Mouse (Mus musculus): ENCODE results near the gene Defa35. TPM values are rescaled to one million over a fixed set of nuclear protein-coding genes. Genes with fewer than 3 reads are reported as not detected.

Defa35 gene
- not detected for polyA plus RNA-seq (2014; fragmentation: Illumina TruSeq; extraction: RNeasy Lipid Tissue Mini Kit (QIAGEN cat#74804); ENCODE audit: low read depth, low replicate concordance)

DNA sequence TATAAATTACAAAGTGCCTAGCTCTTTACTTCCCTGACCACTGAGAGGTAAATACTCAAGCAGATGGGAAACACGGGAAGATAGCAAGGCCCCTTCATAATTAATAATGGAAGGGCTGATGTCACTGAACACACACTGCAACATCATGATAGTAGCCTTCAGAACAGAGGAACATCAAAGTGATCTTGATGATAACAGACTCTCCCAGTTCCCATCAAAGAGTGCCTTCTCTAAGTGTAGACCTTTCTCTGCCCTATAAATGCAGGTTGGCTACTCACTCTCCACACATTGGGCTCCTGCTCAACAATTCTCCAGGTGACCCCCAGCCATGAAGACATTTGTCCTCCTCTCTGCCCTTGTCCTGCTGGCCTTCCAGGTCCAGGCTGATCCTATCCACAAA is at the start of gene Defa35:
TSS of gene Defa35 (plus strand) at position 301 of the 400 bp plus-strand sequence.

DNA sequence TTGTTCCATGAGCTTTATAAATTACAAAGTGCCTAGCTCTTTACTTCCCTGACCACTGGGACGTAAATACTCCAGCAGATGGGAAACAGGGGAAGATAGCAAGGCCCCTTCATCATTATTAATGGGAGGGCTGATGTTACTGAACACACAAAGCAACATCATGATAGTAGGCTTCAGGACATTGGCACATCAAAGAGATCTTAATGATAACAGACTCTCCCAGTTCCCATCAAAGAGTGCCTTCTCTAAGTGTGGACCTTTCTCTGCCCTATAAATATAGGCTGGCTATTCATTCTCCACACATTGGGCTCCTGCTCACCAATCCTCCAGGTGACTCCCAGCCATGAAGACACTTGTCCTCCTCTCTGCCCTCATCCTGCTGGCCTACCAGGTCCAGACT is 39.6 kb upstream of the Defa35 start, which contains the start of gene Defa21:
TSS of gene Defa21 (plus strand) at position 301 of the 400 bp plus-strand sequence.

DNA sequence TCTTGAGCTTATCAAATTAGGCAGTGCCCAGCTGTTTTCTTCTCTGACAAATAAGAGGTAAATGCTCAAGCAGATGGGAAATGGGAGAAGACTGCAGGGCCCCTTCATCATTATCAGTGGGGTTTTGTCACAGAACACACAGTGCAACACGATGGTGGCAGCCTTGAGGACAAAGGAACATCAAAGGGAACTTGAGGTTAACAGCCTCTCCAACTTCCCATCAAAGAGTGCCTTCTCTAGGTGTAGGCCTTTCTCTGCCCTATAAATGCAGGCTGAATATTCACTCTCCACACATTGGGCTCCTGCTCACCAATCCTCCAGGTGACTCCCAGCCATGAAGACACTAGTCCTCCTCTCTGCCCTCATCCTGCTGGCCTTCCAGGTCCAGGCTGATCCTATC is 10.1 kb upstream of the Defa35 start, which contains the start of gene Defa23:
TSS of gene Defa23 (plus strand) at position 301 of the 400 bp plus-strand sequence.

DNA sequence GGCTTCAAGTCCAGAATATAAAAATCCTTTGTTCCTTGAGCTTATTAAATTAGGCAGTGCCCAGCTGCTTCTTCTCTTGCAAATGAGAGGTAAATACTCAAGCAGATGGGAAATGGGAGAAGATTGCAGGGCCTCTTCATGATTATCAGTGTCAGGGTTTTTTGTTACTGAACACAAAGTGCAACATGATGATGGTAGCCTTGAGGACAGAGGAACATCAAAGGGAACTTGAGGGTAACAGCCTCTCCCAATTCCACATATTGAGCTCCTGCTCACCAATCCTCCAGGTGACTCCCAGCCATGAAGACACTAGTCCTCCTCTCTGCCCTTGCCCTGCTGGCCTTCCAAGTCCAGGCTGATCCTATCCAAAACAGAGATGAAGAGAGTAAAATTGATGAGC is 19.3 kb downstream of the Defa35 start, which contains the start of gene Defa25:
TSS of gene Defa25 (plus strand) at position 301 of the 400 bp plus-strand sequence.

DNA sequence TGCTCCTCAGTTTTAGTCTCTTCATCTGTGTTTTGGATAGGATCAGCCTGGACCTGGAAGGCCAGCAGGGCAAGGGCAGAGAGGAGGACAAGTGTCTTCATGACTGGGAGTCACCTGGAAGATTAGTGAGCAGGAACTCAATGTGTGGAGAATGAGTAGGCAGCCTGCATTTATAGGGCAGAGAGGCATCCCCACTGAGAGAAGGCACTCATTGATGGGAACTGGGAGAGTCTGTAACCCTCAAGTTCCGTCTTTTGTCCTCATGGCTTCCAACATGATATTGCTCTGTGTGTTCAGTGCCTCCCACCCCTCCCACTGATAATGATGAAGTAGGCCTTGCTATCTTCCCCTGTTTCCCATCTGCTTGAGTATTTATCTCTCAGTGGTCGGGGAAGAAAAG is 31.1 kb downstream of the Defa35 start, which contains the start of gene Gm14851:
TSS of gene Gm14851 (minus strand) at position 101 of the 400 bp plus-strand sequence.

Other genes starting within 250 kb of the Defa35 start
- not detected for gene Defb33, start 172.4 kb upstream of the Defa35 start, polyA plus RNA-seq (2014; fragmentation: Illumina TruSeq; extraction: RNeasy Lipid Tissue Mini Kit (QIAGEN cat#74804); ENCODE audit: low read depth, low replicate concordance)
- not detected for gene Gm15056, start 162.4 kb upstream of the Defa35 start, polyA plus RNA-seq (2014; fragmentation: Illumina TruSeq; extraction: RNeasy Lipid Tissue Mini Kit (QIAGEN cat#74804); ENCODE audit: low read depth, low replicate concordance)
- not detected for gene Gm6040, start 143.0 kb upstream of the Defa35 start, polyA plus RNA-seq (2014; fragmentation: Illumina TruSeq; extraction: RNeasy Lipid Tissue Mini Kit (QIAGEN cat#74804); ENCODE audit: low read depth, low replicate concordance)
- not detected for gene AY761185, start 120.3 kb upstream of the Defa35 start, polyA plus RNA-seq (2014; fragmentation: Illumina TruSeq; extraction: RNeasy Lipid Tissue Mini Kit (QIAGEN cat#74804); ENCODE audit: low read depth, low replicate concordance)
- not detected for gene Defa21, start 39.5 kb upstream of the Defa35 start, polyA plus RNA-seq (2014; fragmentation: Illumina TruSeq; extraction: RNeasy Lipid Tissue Mini Kit (QIAGEN cat#74804); ENCODE audit: low read depth, low replicate concordance)
- not detected for gene Defa23, start 10.0 kb upstream of the Defa35 start, polyA plus RNA-seq (2014; fragmentation: Illumina TruSeq; extraction: RNeasy Lipid Tissue Mini Kit (QIAGEN cat#74804); ENCODE audit: low read depth, low replicate concordance)
- gene Defa25, start 19.4 kb downstream of the Defa35 start, polyA plus RNA-seq (2014; fragmentation: Illumina TruSeq; extraction: RNeasy Lipid Tissue Mini Kit (QIAGEN cat#74804); ENCODE audit: low read depth, low replicate concordance) = not detected
- gene Gm14851, start 31.0 kb downstream of the Defa35 start, polyA plus RNA-seq (2014; fragmentation: Illumina TruSeq; extraction: RNeasy Lipid Tissue Mini Kit (QIAGEN cat#74804); ENCODE audit: low read depth, low replicate concordance) = not detected
- gene Defa30, start 69.6 kb downstream of the Defa35 start, polyA plus RNA-seq (2014; fragmentation: Illumina TruSeq; extraction: RNeasy Lipid Tissue Mini Kit (QIAGEN cat#74804); ENCODE audit: low read depth, low replicate concordance) = not detected
- gene Defa22, start 97.2 kb downstream of the Defa35 start, polyA plus RNA-seq (2014; fragmentation: Illumina TruSeq; extraction: RNeasy Lipid Tissue Mini Kit (QIAGEN cat#74804); ENCODE audit: low read depth, low replicate concordance) = not detected
- 2.1 TPM for gene Defa31, start 126.6 kb downstream of the Defa35 start, polyA plus RNA-seq (2014; fragmentation: Illumina TruSeq; extraction: RNeasy Lipid Tissue Mini Kit (QIAGEN cat#74804); ENCODE audit: low read depth, low replicate concordance)
- gene Gm15293, start 136.5 kb downstream of the Defa35 start, polyA plus RNA-seq (2014; fragmentation: Illumina TruSeq; extraction: RNeasy Lipid Tissue Mini Kit (QIAGEN cat#74804); ENCODE audit: low read depth, low replicate concordance) = not detected
- not detected for gene Gm15292, start 184.7 kb downstream of the Defa35 start, polyA plus RNA-seq (2014; fragmentation: Illumina TruSeq; extraction: RNeasy Lipid Tissue Mini Kit (QIAGEN cat#74804); ENCODE audit: low read depth, low replicate concordance)

Measured in kidney, adult 10 weeks (tissue).